Mouse (Mus musculus) G1E (cell line): Measurements from ENCODE around the gene Pnpla1. TPM values are rescaled to one million over a fixed set of nuclear protein-coding genes. Genes with fewer than 3 reads are reported as not detected.

Source experiments
- ATAC-seq: 2 replicates; pipeline ENCODE4 v1.8.0; 2016; ENCODE audit warnings: mild to moderate bottlenecking; ENCODE audit not compliant: insufficient number of reproducible peaks, poor library complexity, low FRiP score, severe bottlenecking; ENCODE audit errors: extremely low read depth
- DNase-seq: peaks from one replicate; pipeline ENCODE4 v3.0.0; 2012; ENCODE audit warnings: low spot score
- H3K27me3 ChIP-seq: 2 replicates; pipeline ENCODE4 v1.6.1; 2012; ENCODE audit warnings: mild to moderate bottlenecking, low read length, inconsistent platforms; ENCODE audit not compliant: insufficient read depth
- H3K36me3 ChIP-seq: replicated peaks from 2 replicates; pipeline ENCODE3; 2012; ENCODE audit warnings: mild to moderate bottlenecking, inconsistent platforms
- H3K4me1 ChIP-seq: 2 replicates; pipeline ENCODE4 v1.6.1; 2012; ENCODE audit warnings: low read depth, low read length, inconsistent platforms, mixed read lengths; ENCODE audit not compliant: insufficient read depth
- H3K4me3 ChIP-seq: 2 replicates; pipeline ENCODE4 v1.5.1; 2012; ENCODE audit warnings: low read depth, mild to moderate bottlenecking, inconsistent platforms, low read length, moderate library complexity, mixed read lengths
- H3K9me3 ChIP-seq: replicated peaks from 2 replicates; pipeline ENCODE4 v1.6.1; 2012; ENCODE audit warnings: inconsistent platforms
- CTCF ChIP-seq: IDR thresholded peaks from 2 replicates; pipeline ENCODE4 v1.5.1; 2012; ENCODE audit warnings: low read depth, low read length, inconsistent platforms, mixed read lengths
- GATA1 ChIP-seq: IDR thresholded peaks from 2 replicates; pipeline ENCODE4 v1.6.1; 2012; ENCODE audit warnings: borderline replicate concordance, low read length, inconsistent platforms, mixed read lengths
- GATA2 ChIP-seq: IDR thresholded peaks from 2 replicates; pipeline ENCODE4 v1.6.1; 2012; ENCODE audit warnings: low read depth, low read length, inconsistent platforms, borderline replicate concordance
- POLR2AphosphoS5 ChIP-seq: IDR thresholded peaks from 2 replicates; pipeline ENCODE4 v1.6.1; 2012; ENCODE audit warnings: low read depth, low read length, inconsistent platforms; ENCODE audit not compliant: insufficient replicate concordance
- TAL1 ChIP-seq: conservative IDR thresholded peaks from 2 replicates; pipeline ENCODE4 v1.6.1; 2012; ENCODE audit warnings: low read depth, low read length, inconsistent platforms, mixed read lengths
- polyA plus RNA-seq: library from polyadenylated mRNA; stranded (reverse); fragments of >175 nt; gene quantifications from 2 replicates; pipeline ENCODE4 v1.2.3, GENCODE M21; 2012
- total RNA-seq, 2 experiments: library from RNA; stranded (forward) in 1 of 2; stranded (reverse) in 1 of 2; fragments of 200-1000 nt in 1 of 2; fragments of >200 nt in 1 of 2; fragmentation: Nextera tagmentation in 1 of 2; gene quantifications; 2 replicates each; pipeline ENCODE4 v1.2.3; 2014 to 2017

The Pnpla1 gene
- total and polyA plus RNA-seq, 3 experiments = not detected

GRCm38 (mm10) chr17:28825359-28826041 is 32.7 kb upstream of the Pnpla1 start:
- Histone ChIP-seq H3K4me3 (no peak overlapping the region), H3K36me3 (peaks cover 100% of the 10 kb centered on the region), H3K4me1 (peaks cover 36% of the 10 kb centered on the region), H3K27me3 (no peaks in the 10 kb centered on the region), H3K9me3 (no peaks in the 10 kb centered on the region)
- ATAC-seq (no peak), DNase-seq (no peak)
- no peak for TF ChIP-seq POLR2AphosphoS5
- no peak for TF ChIP-seq GATA2
- TF ChIP-seq CTCF = no peak
- TF ChIP-seq GATA1 = no peak
- TF ChIP-seq TAL1 = no peak

- H3K27me3 ChIP-seq = no peaks in the 10 kb centered on the region
- H3K9me3 ChIP-seq = no peaks in the 10 kb centered on the region
- H3K4me1 ChIP-seq = peaks cover 37% of the 10 kb centered on the region
- no peak overlapping the region for H3K4me3 ChIP-seq
- ATAC-seq = no peak
- no peak for TF ChIP-seq POLR2AphosphoS5
- TF ChIP-seq CTCF = no peak
- no peak for TF ChIP-seq GATA1
- no peak for TF ChIP-seq TAL1
- no peak for TF ChIP-seq GATA2
- DNase-seq = no peak
- H3K36me3 ChIP-seq = peaks cover 100% of the 10 kb centered on the region
These were observed 30.5 kb upstream of the Pnpla1 start for GRCm38 (mm10) chr17:28827665-28828231.

GRCm38 (mm10) chr17:28829120-28829519 is 29.1 kb upstream of the Pnpla1 start:
- H3K4me3 ChIP-seq = no peak overlapping the region
- no peak for DNase-seq
- no peaks in the 10 kb centered on the region for H3K27me3 ChIP-seq
- TF ChIP-seq CTCF (no peak), GATA1 (no peak), POLR2AphosphoS5 (no peak), TAL1 (no peak), GATA2 (no peak)
- peaks cover 98% of the 10 kb centered on the region for H3K36me3 ChIP-seq
- no peak for ATAC-seq
- no peaks in the 10 kb centered on the region for H3K9me3 ChIP-seq
- peaks cover 30% of the 10 kb centered on the region for H3K4me1 ChIP-seq

GRCm38 (mm10) chr17:28831065-28831464 is 27.1 kb upstream of the Pnpla1 start:
- TF ChIP-seq GATA1 (no peak), POLR2AphosphoS5 (no peak), GATA2 (no peak), CTCF (no peak), TAL1 (no peak)
- Histone ChIP-seq H3K4me1 (peaks cover 25% of the 10 kb centered on the region), H3K36me3 (peaks cover 96% of the 10 kb centered on the region), H3K27me3 (no peaks in the 10 kb centered on the region), H3K4me3 (no peak overlapping the region), H3K9me3 (no peaks in the 10 kb centered on the region)
- DNase-seq = no peak
- ATAC-seq = no peak

GRCm38 (mm10) chr17:28832040-28832439 is 26.2 kb upstream of the Pnpla1 start:
- DNase-seq = no peak
- no peak overlapping the region for H3K4me3 ChIP-seq

GRCm38 (mm10) chr17:28832875-28833274 is 25.3 kb upstream of the Pnpla1 start:
- Histone ChIP-seq H3K9me3 (no peaks in the 10 kb centered on the region), H3K4me1 (peaks cover 24% of the 10 kb centered on the region), H3K4me3 (no peak overlapping the region), H3K36me3 (peaks cover 96% of the 10 kb centered on the region), H3K27me3 (no peaks in the 10 kb centered on the region)
- ATAC-seq (no peak), DNase-seq (no peak)
- no peak for TF ChIP-seq GATA2
- TF ChIP-seq POLR2AphosphoS5 = no peak
- no peak for TF ChIP-seq GATA1
- TF ChIP-seq TAL1 = peak; percentile 24; the same call in 1 of the 2 replicates

More at GRCm38 (mm10) chr17:28832040-28832439, 26.2 kb upstream of the Pnpla1 start:
- Histone ChIP-seq H3K4me1 (peaks cover 25% of the 10 kb centered on the region), H3K9me3 (no peaks in the 10 kb centered on the region), H3K27me3 (no peaks in the 10 kb centered on the region), H3K36me3 (peaks cover 96% of the 10 kb centered on the region)
- no peak for TF ChIP-seq POLR2AphosphoS5
- no peak for TF ChIP-seq CTCF
- TF ChIP-seq GATA1 = no peak
- TF ChIP-seq GATA2 = no peak
- no peak for TF ChIP-seq TAL1
- no peak for ATAC-seq
